Mouse (Mus musculus): ENCODE measurements at regions not wholly inside any gene's neighbourhood (a gene's known extent, or its start where the extent isn't known, plus 50 kb on each side); places are given as distances from the start of the nearest gene placed in this dataset.
A peak's percentile ranks its signal among the peaks of the same experiment; 100 is the strongest.
"Not testable (repeated sequence)": the region's sequence is repeated elsewhere in the genome, so short reads cannot be mapped to it uniquely, and the experiment has no call there.

- no peaks in the 10 kb centered on the region for H3K9me3 ChIP-seq (ENCODE audit: control insufficient read depth, low read length)
- H3K4me2 ChIP-seq (ENCODE audit: low read length), result no peak overlapping the region
- no peak for ATAC-seq (ENCODE audit: insufficient number of reproducible peaks, insufficient read depth, low FRiP score, low read depth)
- H3K27me3 ChIP-seq (ENCODE audit: control insufficient read depth, insufficient read depth, low read length), result no peaks in the 10 kb centered on the region
- no peaks in the 10 kb centered on the region for H3K36me3 ChIP-seq (ENCODE audit: control insufficient read depth, insufficient read depth, low read length)
- no peak overlapping the region for H3K27ac ChIP-seq (replicated peaks in 1 of 2; ENCODE audit: control insufficient read depth in 1 of 2, insufficient read depth in 1 of 2, low read depth in 2 of 2, low read length in 2 of 2)
- no peak overlapping the region for H3K9ac ChIP-seq (ENCODE audit: low read length)
- H3K4me1 ChIP-seq (ENCODE audit: control insufficient read depth in 2 of 2, insufficient read depth in 2 of 2, low read length in 2 of 2), result peaks cover 15 to 19% of the 10 kb centered on the region in 2 experiments
- 55% methylated on average over 3 of the region's 3 CpGs for WGBS
- no peak overlapping the region for H3K4me3 ChIP-seq (ENCODE audit: control insufficient read depth in 1 of 2, insufficient read depth in 1 of 2, low read depth in 1 of 2, low read length in 2 of 2)
Observed at GRCm38 (mm10) chr2:17854088-17854487, 122.8 kb upstream of the Nebl start.

DNA sequence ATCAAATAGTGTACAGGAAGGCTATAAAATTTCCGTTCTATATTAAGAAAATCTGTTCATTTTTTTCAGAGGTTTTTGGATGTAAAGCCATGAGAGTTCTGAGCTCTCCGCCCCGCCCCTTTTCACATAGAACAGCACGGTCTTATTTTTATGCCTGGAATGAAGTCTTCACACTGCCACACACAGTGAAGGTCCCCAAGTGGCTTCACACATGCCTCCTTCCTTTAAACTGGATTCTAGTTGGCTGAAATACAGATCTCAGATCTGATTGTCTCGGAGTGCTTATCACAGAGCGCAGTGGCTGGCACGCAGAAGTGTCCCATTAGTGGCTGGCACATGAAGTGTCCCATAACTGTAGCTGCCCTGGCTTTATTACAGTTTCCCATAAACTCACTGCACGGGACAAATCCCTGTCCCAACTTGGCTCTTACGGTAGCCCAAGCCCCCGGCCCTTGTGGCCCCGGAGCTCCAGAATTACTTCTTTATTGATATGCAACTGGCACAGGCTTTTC is 122.3 kb upstream of the Nebl start:
- WGBS, result 32% methylated on average over 11 of the region's 11 CpGs
- H3K4me3 ChIP-seq (ENCODE audit: control insufficient read depth in 1 of 2, insufficient read depth in 1 of 2, low read depth in 1 of 2, low read length in 2 of 2), result peak overlapping the region; percentile 18 to 21; a peak in 2 of 4 replicates

GRCm38 (mm10) chr2:17852740-17853499 is 121.7 kb upstream of the Nebl start:
- 8% methylated on average over 16 of the region's 16 CpGs for WGBS
- H3K27me3 ChIP-seq (ENCODE audit: control insufficient read depth, insufficient read depth, low read length), result no peaks in the 10 kb centered on the region
- H3K4me2 ChIP-seq (ENCODE audit: low read length), result peak overlapping the region; percentile 62
- peak overlapping the region; percentile 31 for H3K9ac ChIP-seq (ENCODE audit: low read length)
- ATAC-seq (ENCODE audit: insufficient number of reproducible peaks, insufficient read depth, low FRiP score, low read depth), result no peak
- peaks cover 11 to 12% of the 10 kb centered on the region in 2 experiments for H3K4me1 ChIP-seq (ENCODE audit: control insufficient read depth in 2 of 2, insufficient read depth in 2 of 2, low read length in 2 of 2)
- H3K27ac ChIP-seq (replicated peaks in 1 of 2; ENCODE audit: control insufficient read depth in 1 of 2, insufficient read depth in 1 of 2, low read depth in 2 of 2, low read length in 2 of 2), result no peak overlapping the region
- peak overlapping the region; percentile 12 to 21 for H3K4me3 ChIP-seq (ENCODE audit: control insufficient read depth in 1 of 2, insufficient read depth in 1 of 2, low read depth in 1 of 2, low read length in 2 of 2)
- H3K9me3 ChIP-seq (ENCODE audit: control insufficient read depth, low read length), result no peaks in the 10 kb centered on the region
- no peaks in the 10 kb centered on the region for H3K36me3 ChIP-seq (ENCODE audit: control insufficient read depth, insufficient read depth, low read length)

More for the DNA sequence above, 122.3 kb upstream of the Nebl start:
- H3K9ac ChIP-seq (ENCODE audit: low read length), result no peak overlapping the region
- no peaks in the 10 kb centered on the region for H3K9me3 ChIP-seq (ENCODE audit: control insufficient read depth, low read length)
- no peaks in the 10 kb centered on the region for H3K27me3 ChIP-seq (ENCODE audit: control insufficient read depth, insufficient read depth, low read length)
- H3K36me3 ChIP-seq (ENCODE audit: control insufficient read depth, insufficient read depth, low read length), result no peaks in the 10 kb centered on the region
- ATAC-seq (ENCODE audit: insufficient number of reproducible peaks, insufficient read depth, low FRiP score, low read depth), result no peak
- peaks cover 15 to 19% of the 10 kb centered on the region in 2 experiments for H3K4me1 ChIP-seq (ENCODE audit: control insufficient read depth in 2 of 2, insufficient read depth in 2 of 2, low read length in 2 of 2)
- H3K27ac ChIP-seq (replicated peaks in 1 of 2; ENCODE audit: control insufficient read depth in 1 of 2, insufficient read depth in 1 of 2, low read depth in 2 of 2, low read length in 2 of 2), result no peak overlapping the region
- peak overlapping the region; percentile 62 for H3K4me2 ChIP-seq (ENCODE audit: low read length)

GRCm38 (mm10) chr2:17850741-17851140 is 119.5 kb upstream of the Nebl start:
- no peaks in the 10 kb centered on the region for H3K27me3 ChIP-seq (ENCODE audit: control insufficient read depth, insufficient read depth, low read length)
- no peak overlapping the region for H3K9ac ChIP-seq (ENCODE audit: low read length)
- 88% methylated on average over 4 of the region's 4 CpGs for WGBS
- H3K27ac ChIP-seq (replicated peaks in 1 of 2; ENCODE audit: control insufficient read depth in 1 of 2, insufficient read depth in 1 of 2, low read depth in 2 of 2, low read length in 2 of 2), result no peak overlapping the region
- no peaks in the 10 kb centered on the region for H3K36me3 ChIP-seq (ENCODE audit: control insufficient read depth, insufficient read depth, low read length)
- peaks cover 10% of the 10 kb centered on the region in 2 experiments for H3K4me1 ChIP-seq (ENCODE audit: control insufficient read depth in 2 of 2, insufficient read depth in 2 of 2, low read length in 2 of 2)
- ATAC-seq (ENCODE audit: insufficient number of reproducible peaks, insufficient read depth, low FRiP score, low read depth), result no peak
- H3K4me2 ChIP-seq (ENCODE audit: low read length), result no peak overlapping the region
- no peak overlapping the region for H3K4me3 ChIP-seq (ENCODE audit: control insufficient read depth in 1 of 2, insufficient read depth in 1 of 2, low read depth in 1 of 2, low read length in 2 of 2)
- no peaks in the 10 kb centered on the region for H3K9me3 ChIP-seq (ENCODE audit: control insufficient read depth, low read length)

DNA sequence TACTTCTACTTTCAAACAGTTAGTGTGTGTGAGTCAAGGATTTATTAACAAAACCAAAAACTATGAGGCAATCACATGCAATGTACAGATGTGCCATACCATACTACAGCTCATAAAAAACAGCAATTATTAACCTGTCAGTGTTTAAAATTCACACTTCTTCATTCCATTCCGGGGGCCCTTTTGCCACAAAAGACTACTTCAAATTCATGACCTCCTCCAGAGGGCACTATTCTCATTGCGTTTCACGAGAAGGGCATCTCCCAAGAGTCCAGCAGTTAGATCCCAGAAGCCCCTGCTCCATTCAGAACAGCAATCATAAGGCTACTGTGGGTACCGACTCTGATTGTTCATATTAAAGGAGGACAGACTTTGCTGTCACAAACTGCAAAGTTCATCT is 118.0 kb upstream of the Nebl start:
- ATAC-seq (ENCODE audit: insufficient number of reproducible peaks, insufficient read depth, low FRiP score, low read depth), result no peak
- Histone ChIP-seq H3K9me3 (ENCODE audit: control insufficient read depth, low read length) (no peaks in the 10 kb centered on the region), H3K36me3 (ENCODE audit: control insufficient read depth, insufficient read depth, low read length) (no peaks in the 10 kb centered on the region), H3K4me2 (ENCODE audit: low read length) (no peak overlapping the region), H3K9ac (ENCODE audit: low read length) (no peak overlapping the region), H3K4me3 (ENCODE audit: control insufficient read depth in 1 of 2, insufficient read depth in 1 of 2, low read depth in 1 of 2, low read length in 2 of 2) (no peak overlapping the region), H3K27me3 (ENCODE audit: control insufficient read depth, insufficient read depth, low read length) (no peaks in the 10 kb centered on the region), H3K27ac (replicated peaks in 1 of 2; ENCODE audit: control insufficient read depth in 1 of 2, insufficient read depth in 1 of 2, low read depth in 2 of 2, low read length in 2 of 2) (no peak overlapping the region), H3K4me1 (ENCODE audit: control insufficient read depth in 2 of 2, insufficient read depth in 2 of 2, low read length in 2 of 2) (peaks cover 8 to 10% of the 10 kb centered on the region in 2 experiments)
- WGBS, result 25% methylated on average over 4 of the region's 4 CpGs

DNA sequence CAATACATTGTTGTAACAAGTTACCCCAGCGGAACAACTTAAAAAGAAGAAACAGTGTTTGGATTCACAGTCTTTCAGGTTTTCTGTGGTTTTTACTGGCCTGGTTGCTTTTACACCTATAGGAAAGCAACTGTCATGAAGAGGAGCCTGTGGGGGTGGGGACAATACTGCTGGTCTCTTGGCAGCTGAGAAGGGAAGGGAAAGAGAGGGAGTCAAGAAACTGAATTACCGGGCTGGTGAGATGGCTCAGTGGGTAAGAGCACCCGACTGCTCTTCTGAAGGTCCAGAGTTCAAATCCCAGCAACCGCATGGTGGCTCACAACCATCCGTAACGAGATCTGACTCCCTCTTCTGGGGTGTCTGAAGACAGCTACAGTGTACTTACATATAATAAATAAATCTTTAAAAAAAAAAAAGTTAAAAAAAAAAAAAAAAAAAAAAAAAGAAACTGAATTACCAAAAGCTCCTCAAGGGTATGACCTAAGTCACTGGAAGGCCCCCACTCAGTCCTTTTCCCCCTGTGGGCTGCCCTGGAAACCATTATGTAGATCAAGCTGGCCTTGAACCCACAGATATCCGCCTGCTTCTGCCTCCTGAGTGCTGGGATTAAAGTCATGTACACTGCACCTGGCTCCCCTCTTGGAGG is 114.3 kb upstream of the Nebl start:
- H3K9ac ChIP-seq (ENCODE audit: low read length); H3K27me3 ChIP-seq (ENCODE audit: control insufficient read depth, insufficient read depth, low read length): not testable (repeated sequence)
- WGBS, result 81% methylated on average over 4 of the region's 7 CpGs

GRCm38 (mm10) chr2:17844662-17845446 is 113.6 kb upstream of the Nebl start:
- ATAC-seq (ENCODE audit: insufficient number of reproducible peaks, insufficient read depth, low FRiP score, low read depth), result no peak
- 75% methylated on average over 8 of the region's 8 CpGs for WGBS
- Histone ChIP-seq H3K27ac (replicated peaks in 1 of 2; ENCODE audit: control insufficient read depth in 1 of 2, insufficient read depth in 1 of 2, low read depth in 2 of 2, low read length in 2 of 2) (no peak overlapping the region), H3K4me3 (ENCODE audit: control insufficient read depth in 1 of 2, insufficient read depth in 1 of 2, low read depth in 1 of 2, low read length in 2 of 2) (no peak overlapping the region), H3K9ac (ENCODE audit: low read length) (no peak overlapping the region), H3K9me3 (ENCODE audit: control insufficient read depth, low read length) (no peaks in the 10 kb centered on the region), H3K4me2 (ENCODE audit: low read length) (no peak overlapping the region), H3K36me3 (ENCODE audit: control insufficient read depth, insufficient read depth, low read length) (no peaks in the 10 kb centered on the region), H3K27me3 (ENCODE audit: control insufficient read depth, insufficient read depth, low read length) (no peaks in the 10 kb centered on the region), H3K4me1 (ENCODE audit: control insufficient read depth in 2 of 2, insufficient read depth in 2 of 2, low read length in 2 of 2) (peaks cover 3 to 10% of the 10 kb centered on the region in 2 experiments; a peak in 2 of 4 replicates)

More for the DNA sequence above, 114.3 kb upstream of the Nebl start:
- not testable (repeated sequence) for H3K4me2 ChIP-seq (ENCODE audit: low read length); H3K36me3 ChIP-seq (ENCODE audit: control insufficient read depth, insufficient read depth, low read length); H3K4me1 ChIP-seq (ENCODE audit: control insufficient read depth in 2 of 2, insufficient read depth in 2 of 2, low read length in 2 of 2); H3K9me3 ChIP-seq (ENCODE audit: control insufficient read depth, low read length); H3K4me3 ChIP-seq (ENCODE audit: control insufficient read depth in 1 of 2, insufficient read depth in 1 of 2, low read depth in 1 of 2, low read length in 2 of 2); ATAC-seq (ENCODE audit: insufficient number of reproducible peaks, insufficient read depth, low FRiP score, low read depth); H3K27ac ChIP-seq (replicated peaks in 1 of 2; ENCODE audit: control insufficient read depth in 1 of 2, insufficient read depth in 1 of 2, low read depth in 2 of 2, low read length in 2 of 2)

Data from heart, embryonic 14.5 days (tissue).